Mouse (Mus musculus) small intestine, adult 2 months (tissue): ENCODE results near the gene Thap11.

Experiments
- CTCF ChIP-seq: fragments of 200-500 bp; IDR thresholded peaks from 2 replicates; pipeline ENCODE4 v1.5.1; 2012; ENCODE audit warnings: low read depth, mild to moderate bottlenecking, control low read depth, inconsistent platforms, low read length, moderate library complexity, mixed read lengths; ENCODE audit not compliant: insufficient replicate concordance, insufficient read length; ENCODE audit errors: extremely low read depth
- POLR2A ChIP-seq: fragments of 200-500 bp; IDR thresholded peaks from 2 replicates; pipeline ENCODE4 v1.6.1; 2012; ENCODE audit warnings: low read depth, mild to moderate bottlenecking, control low read depth, inconsistent platforms, low read length, moderate library complexity

GRCm38 (mm10) chr8:105811061-105811460, 43.9 kb upstream of the Thap11 start:
- TF ChIP-seq POLR2A = no peak
- no peak for TF ChIP-seq CTCF
